Mouse (Mus musculus) cerebellum, adult 18-20 months (tissue): ENCODE measurements around the gene Arxes2.

ENCODE experiments used
- DNase-seq, 2 experiments: peaks; one replicate each; pipeline ENCODE4 v3.0.0; 2021

Arxes2 gene

GRCm38 (mm10) chrX:135993664-135994119 lies at the start of gene Arxes2:
Arxes2 (plus strand) TSS chrX:135993824.
- DNase-seq = peak in 1 of 2 experiments; percentile 30

GRCm38 (mm10) chrX:135948699-135949437 lies 44.8 kb upstream of the Arxes2 start:
- no peak for DNase-seq

DNA sequence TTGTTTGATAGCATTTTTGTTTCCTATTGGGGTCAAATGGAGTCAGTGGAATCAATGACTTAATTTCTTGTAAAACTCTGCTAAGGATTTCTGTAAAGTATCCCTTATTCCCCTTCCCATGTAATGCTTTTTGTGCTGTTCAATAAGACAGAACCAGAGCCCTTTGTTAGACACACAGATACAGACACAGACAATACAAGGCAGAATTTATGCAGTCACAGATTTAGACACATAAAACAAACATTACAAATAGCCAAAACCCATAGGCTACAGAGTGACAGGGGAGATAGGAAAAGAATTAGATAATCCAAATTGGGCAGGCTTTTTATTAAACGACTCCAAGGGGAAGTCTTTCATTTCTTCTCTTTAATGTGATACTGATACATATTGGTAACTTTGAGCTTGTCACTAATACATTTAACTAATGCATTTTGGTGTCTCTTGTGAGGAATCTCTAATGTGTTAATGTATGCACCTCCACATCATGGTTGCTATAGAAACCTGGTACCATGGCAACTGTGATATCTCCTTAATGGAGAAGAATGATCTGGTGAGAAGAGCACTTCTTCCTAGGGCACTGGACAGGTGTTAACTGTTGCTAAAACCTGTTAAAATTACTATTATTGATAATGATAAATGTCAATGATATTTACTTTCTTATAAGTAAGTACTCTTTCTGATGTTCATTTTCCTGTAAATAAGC lies 36.5 kb upstream of the Arxes2 start:
- no peak for DNase-seq

GRCm38 (mm10) chrX:135957691-135958081 lies 35.9 kb upstream of the Arxes2 start:
- DNase-seq = no peak

DNA sequence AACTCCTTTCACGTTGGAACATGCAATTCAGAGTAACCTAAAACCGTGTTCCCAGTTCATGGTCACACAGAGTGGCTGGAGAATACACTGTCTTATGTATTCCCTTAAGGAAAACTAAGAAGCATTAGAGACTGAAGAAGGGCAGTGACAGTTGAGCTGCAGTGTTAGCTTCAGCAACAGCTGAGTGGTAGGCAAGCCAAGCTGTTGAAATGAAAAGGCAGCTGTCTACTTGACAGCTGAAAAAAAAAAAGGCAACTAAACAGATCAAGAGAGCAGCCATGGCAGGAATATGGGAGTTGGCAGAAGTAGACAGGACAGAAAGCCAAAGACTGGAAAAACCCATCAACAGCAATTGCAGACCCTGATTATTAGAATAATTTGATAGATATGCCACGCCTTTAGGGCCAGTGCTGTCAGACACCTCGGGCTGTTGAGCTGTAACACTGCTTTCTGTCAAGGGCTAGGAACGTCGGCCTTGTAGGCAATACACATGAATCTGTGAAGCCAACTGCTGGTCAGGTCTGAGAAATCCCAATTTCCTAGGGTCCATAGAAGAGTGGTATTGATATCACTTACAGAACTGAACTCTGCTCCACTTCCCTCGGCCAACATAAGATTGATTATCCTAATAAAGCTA lies 34.9 kb upstream of the Arxes2 start:
- no peak for DNase-seq

GRCm38 (mm10) chrX:135959536-135959935 lies 34.1 kb upstream of the Arxes2 start:
- no peak for DNase-seq

DNA sequence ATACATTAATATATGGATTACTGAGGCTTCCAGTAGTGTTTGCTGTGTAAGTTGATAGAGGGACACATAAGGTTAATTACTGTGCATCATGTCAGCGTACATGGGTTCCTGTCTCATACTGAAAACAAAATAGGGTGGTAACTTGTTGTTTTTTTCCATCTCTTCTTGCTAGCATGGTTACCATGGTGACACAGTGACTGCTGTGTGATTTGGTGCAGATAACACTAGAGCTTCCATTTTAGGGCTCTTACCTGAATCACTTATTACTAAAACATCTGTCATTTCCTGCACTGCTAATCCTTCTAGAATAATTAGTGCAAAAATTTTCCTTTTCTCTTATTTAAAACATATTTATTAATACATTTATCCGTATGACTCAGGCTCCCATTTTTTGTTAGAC lies 31.3 kb upstream of the Arxes2 start:
- no peak for DNase-seq

- DNase-seq = no peak
Measured at GRCm38 (mm10) chrX:135963130-135963529, 30.5 kb upstream of the Arxes2 start.

GRCm38 (mm10) chrX:135963629-135964028 lies 30.0 kb upstream of the Arxes2 start:
- peak; percentile 27 to 32 for DNase-seq

DNA sequence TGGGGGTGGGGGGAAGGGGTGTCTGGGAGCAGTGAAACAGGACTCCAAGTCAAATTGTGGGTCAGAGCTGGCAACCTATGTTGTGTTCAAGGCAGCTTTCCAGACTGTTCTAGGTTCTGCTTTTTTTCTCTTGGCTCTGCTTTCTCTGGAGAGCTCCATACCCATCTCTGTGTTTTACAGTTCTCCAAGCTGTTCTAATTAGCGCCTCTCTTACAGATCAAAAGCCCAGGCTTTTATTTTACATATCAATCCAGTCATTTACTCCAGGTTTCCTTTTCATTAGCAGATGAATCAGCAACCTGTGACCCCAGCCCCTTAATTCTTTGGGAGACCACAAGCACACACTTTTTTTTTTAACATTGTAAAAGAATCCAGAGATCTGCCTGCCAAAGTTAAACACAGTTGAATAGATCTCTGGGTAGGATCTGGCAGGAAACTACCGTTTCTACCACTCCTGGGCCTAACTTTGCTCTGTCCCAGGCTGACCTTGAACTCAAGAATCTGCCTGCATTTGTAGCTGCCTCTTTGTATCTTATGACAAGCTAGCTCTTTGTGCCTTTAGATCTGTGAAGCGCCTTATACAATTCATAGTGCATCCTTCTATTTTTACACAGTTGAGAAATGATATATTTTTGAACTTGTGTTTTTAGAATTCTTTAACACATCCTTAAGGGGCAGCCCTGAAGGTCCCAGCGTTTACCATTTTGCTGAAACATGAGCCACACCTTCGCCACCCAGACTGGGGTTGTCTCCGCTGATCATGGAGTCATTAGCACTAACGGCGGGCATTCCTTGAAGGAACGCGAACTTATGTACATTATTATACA lies 19.8 kb upstream of the Arxes2 start:
- no peak for DNase-seq

- DNase-seq = no peak
Measured at GRCm38 (mm10) chrX:135974424-135975225, 19.0 kb upstream of the Arxes2 start.

DNA sequence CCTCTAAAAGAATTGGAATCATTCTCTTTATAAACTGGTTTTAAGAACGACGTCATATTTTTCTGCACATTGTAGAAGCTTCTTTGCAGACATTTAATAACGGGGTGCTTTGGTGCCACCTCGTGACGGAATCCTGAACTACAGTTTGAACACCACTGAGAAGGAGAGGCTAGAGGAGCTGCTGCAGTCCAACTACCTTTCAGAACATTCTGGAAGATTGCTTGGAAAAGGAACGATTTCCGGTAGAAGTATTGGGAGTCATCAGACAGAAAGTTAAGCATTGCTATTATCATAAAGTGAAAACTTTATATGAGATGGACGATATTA lies 18.4 kb upstream of the Arxes2 start:
- peak; percentile 83 to 84 for DNase-seq

DNA sequence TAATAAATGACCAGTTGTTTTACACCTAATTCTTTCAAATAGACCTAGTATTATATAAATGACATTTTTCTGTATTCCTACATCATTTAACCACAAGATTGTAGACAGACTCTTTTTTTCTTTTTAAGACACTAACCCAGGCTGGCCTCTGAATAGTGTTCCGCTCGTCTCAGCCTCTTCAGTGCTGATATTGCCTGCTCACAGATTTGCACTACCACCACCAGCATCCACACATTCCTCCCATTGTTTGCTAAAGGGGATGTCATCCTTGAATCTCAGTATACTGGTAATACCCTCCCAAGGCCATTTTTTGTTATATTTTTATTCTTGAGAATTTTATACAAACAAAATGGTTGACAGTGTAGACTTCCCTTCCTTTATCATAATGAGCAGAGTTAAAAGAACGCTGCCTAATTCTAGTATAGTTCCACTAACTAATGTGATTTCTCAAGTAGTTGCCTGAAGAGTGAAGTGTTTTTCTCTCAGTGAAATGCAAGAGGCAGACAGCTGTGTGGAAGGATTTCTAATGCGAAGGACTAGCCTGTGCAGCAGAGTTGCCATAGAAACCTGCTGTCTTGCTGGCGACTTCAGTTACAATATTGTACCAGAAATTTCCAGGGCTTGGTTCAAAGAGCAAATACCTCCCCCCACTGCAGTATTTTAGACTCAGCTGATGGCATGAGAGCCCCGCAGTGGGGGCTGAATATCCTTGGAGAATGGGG lies 8.9 kb upstream of the Arxes2 start:
- no peak for DNase-seq

- DNase-seq = no peak
Measured at GRCm38 (mm10) chrX:135986267-135986666, 7.4 kb upstream of the Arxes2 start.

DNA sequence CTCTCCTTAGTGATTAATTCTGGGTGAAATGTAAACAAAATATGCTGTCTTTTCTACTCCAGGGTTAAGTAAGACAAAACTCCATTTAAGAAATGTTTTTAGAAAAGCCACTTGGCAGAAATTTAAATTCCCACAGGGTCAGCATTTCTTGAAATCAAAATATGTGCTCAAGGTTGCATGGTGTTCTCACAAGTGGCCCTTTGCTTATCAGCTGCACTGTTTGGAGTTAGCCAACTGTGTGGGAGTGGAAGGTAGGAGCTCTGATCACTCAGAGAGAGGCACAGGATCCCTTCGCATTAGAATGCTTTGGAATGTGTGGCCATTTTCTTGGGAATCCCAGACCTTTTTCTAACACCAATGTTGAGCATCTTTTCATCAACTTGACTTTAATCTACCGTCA lies 3.0 kb upstream of the Arxes2 start:
- DNase-seq = no peak

DNA sequence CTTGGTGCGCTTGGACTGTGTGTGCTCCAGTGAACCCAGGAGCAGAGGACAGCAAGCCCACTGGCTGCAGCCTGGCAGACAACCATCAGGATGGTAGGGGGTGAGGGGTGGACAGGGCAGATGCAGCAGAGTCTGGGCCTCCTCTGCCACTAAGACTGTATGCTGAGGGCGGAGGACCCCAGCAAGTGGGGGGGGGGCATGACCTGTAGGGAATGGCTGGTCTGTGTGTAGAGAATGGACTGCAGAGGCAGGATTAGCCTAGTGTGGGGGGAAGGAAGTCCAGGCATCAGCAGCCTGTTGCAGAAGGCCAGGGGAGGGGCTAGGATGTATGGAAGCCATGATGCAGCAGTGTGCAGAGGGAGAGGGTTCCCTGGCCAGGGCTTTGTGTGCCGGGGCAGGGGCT lies 431 bp upstream of the Arxes2 start:
- peak; percentile 11 to 12 for DNase-seq

DNA sequence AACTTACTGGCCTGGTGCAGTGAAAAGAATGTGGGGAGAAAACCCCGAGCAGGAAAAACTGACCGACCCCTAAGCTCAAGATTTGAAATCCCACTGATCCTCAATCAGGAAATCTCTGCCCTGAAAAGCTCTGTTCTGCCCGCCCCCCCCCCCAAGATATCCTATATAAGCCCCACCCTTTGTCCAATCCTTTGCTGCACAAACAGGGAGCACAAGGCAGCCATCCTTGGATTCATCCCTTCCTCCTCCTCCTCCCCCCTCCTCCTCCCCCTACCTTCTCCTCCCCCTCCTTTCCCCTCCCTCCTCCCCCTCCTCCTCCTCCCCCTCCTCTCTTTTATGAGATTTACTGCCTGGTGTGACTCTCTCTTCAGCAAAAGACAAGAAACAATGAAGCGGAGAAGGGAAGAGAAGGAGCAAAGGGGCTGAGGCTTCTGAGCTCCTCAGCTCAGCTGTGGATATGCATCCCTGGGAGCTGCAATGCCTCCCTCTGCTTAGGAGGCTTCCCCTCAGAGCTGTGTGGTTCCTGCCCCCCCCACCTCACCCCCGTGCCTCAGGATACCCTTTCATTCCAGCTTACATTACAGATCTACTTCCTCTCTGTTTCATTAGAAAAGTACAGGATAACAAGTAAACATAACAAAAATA lies 13.7 kb downstream of the Arxes2 start:
- no peak for DNase-seq

- DNase-seq = no peak
Measured at GRCm38 (mm10) chrX:136014392-136014791, 20.8 kb downstream of the Arxes2 start.

- DNase-seq = no peak
Measured at GRCm38 (mm10) chrX:136030331-136030730, 36.7 kb downstream of the Arxes2 start.

GRCm38 (mm10) chrX:136032799-136033763 lies 39.5 kb downstream of the Arxes2 start, which contains the start of gene Arxes1:
Arxes1 (plus strand) TSS chrX:136033367.
- DNase-seq = peak; percentile 32 to 63
